Mouse (Mus musculus) heart, embryonic 15.5 days (tissue): ENCODE measurements at regions not wholly inside any gene's neighbourhood (a gene's known extent, or its start where the extent isn't known, plus 50 kb on each side); places are given as distances from the start of the nearest gene placed in this dataset.

Experiments
- ATAC-seq: fragments of 200-750 bp; cut with Nextera tagmentation; replicated peaks from 2 replicates; pipeline ENCODE4 v1.8.0; 2017; ENCODE audit warnings: low read depth, moderate TSS enrichment; ENCODE audit not compliant: insufficient number of reproducible peaks, insufficient read depth, low FRiP score
- H3K27ac ChIP-seq: fragments of 300-500 bp; sonication (generic); 2 replicates; pipeline ENCODE4 v1.5.1; 2015; ENCODE audit warnings: mild to moderate bottlenecking, inconsistent platforms
- H3K27me3 ChIP-seq: fragments of 300-500 bp; sonication (generic); 2 replicates; pipeline ENCODE4 v1.6.1; 2015; ENCODE audit warnings: inconsistent platforms
- H3K36me3 ChIP-seq: fragments of 300-500 bp; sonication (generic); 2 replicates; pipeline ENCODE4 v1.6.1; 2015; ENCODE audit warnings: mild to moderate bottlenecking, inconsistent platforms
- H3K4me1 ChIP-seq: fragments of 300-500 bp; sonication (generic); replicated peaks from 2 replicates; pipeline ENCODE4 v1.6.1; 2015; ENCODE audit warnings: inconsistent platforms
- H3K4me2 ChIP-seq: fragments of 300-500 bp; sonication (generic); 2 replicates; pipeline ENCODE4 v1.6.1; 2015; ENCODE audit warnings: inconsistent platforms, mild to moderate bottlenecking, moderate library complexity
- H3K4me3 ChIP-seq: fragments of 300-500 bp; sonication (generic); 2 replicates; pipeline ENCODE4 v1.5.1; 2015; ENCODE audit warnings: mild to moderate bottlenecking, inconsistent platforms
- H3K9ac ChIP-seq: fragments of 300-500 bp; sonication (generic); 2 replicates; pipeline ENCODE4 v1.6.1; 2015; ENCODE audit warnings: mild to moderate bottlenecking, inconsistent platforms
- H3K9me3 ChIP-seq: fragments of 300-500 bp; sonication (generic); replicated peaks from 2 replicates; pipeline ENCODE4 v1.6.1; 2016; ENCODE audit warnings: inconsistent platforms
- WGBS: fragments of 180-500 bp; shearing (Covaris S2); methylation state at CpG from one replicate; pipeline ENCODE4 v1.1.7; 2015; ENCODE audit warnings: mixed read lengths; 5-methylcytosine and 5-hydroxymethylcytosine counted together

GRCm38 (mm10) chr13:83979535-83979934 is 242.6 kb upstream of the Tmem161b start:
- no peak overlapping the region for H3K4me3 ChIP-seq
- no peak for ATAC-seq
- H3K36me3 ChIP-seq, result no peaks in the 10 kb centered on the region
- no peak overlapping the region for H3K9ac ChIP-seq
- H3K4me1 ChIP-seq, result no peaks in the 10 kb centered on the region
- H3K9me3 ChIP-seq, result no peaks in the 10 kb centered on the region
- no peak overlapping the region for H3K27ac ChIP-seq
- H3K27me3 ChIP-seq, result no peaks in the 10 kb centered on the region
- no peak overlapping the region for H3K4me2 ChIP-seq

GRCm38 (mm10) chr13:83984651-83985331 is 237.3 kb upstream of the Tmem161b start:
- H3K9ac ChIP-seq, result no peak overlapping the region
- H3K9me3 ChIP-seq, result no peaks in the 10 kb centered on the region
- H3K4me2 ChIP-seq, result no peak overlapping the region
- no peaks in the 10 kb centered on the region for H3K4me1 ChIP-seq
- H3K27ac ChIP-seq, result no peak overlapping the region
- ATAC-seq, result no peak
- 83% methylated on average over 10 of the region's 10 CpGs for WGBS
- H3K36me3 ChIP-seq, result no peaks in the 10 kb centered on the region
- H3K4me3 ChIP-seq, result no peak overlapping the region
- no peaks in the 10 kb centered on the region for H3K27me3 ChIP-seq

- ATAC-seq, result no peak
- no peak overlapping the region for H3K4me2 ChIP-seq
Measured at GRCm38 (mm10) chr13:83987746-83988423, 234.2 kb upstream of the Tmem161b start.

GRCm38 (mm10) chr13:83988517-83988916 is 233.6 kb upstream of the Tmem161b start:
- no peak for ATAC-seq
- no peaks in the 10 kb centered on the region for H3K9me3 ChIP-seq
- no peaks in the 10 kb centered on the region for H3K36me3 ChIP-seq

More at GRCm38 (mm10) chr13:83987746-83988423, 234.2 kb upstream of the Tmem161b start:
- no peaks in the 10 kb centered on the region for H3K9me3 ChIP-seq
- no peaks in the 10 kb centered on the region for H3K27me3 ChIP-seq
- no peaks in the 10 kb centered on the region for H3K4me1 ChIP-seq
- H3K36me3 ChIP-seq, result no peaks in the 10 kb centered on the region
- H3K9ac ChIP-seq, result no peak overlapping the region
- WGBS, result 61% methylated on average over 11 of the region's 11 CpGs
- H3K4me3 ChIP-seq, result no peak overlapping the region
- H3K27ac ChIP-seq, result no peak overlapping the region

GRCm38 (mm10) chr13:83997599-83998369 is 224.3 kb upstream of the Tmem161b start:
- 62% methylated on average over 12 of the region's 12 CpGs for WGBS

More at GRCm38 (mm10) chr13:83988517-83988916, 233.6 kb upstream of the Tmem161b start:
- H3K9ac ChIP-seq, result no peak overlapping the region
- no peak overlapping the region for H3K27ac ChIP-seq
- H3K4me2 ChIP-seq, result no peak overlapping the region
- H3K4me3 ChIP-seq, result no peak overlapping the region
- H3K27me3 ChIP-seq, result no peaks in the 10 kb centered on the region
- 60% methylated on average over 4 of the region's 4 CpGs for WGBS
- no peaks in the 10 kb centered on the region for H3K4me1 ChIP-seq

GRCm38 (mm10) chr13:84021771-84022170 is 200.3 kb upstream of the Tmem161b start:
- H3K4me1 ChIP-seq, result no peaks in the 10 kb centered on the region
- ATAC-seq, result no peak
- 80% methylated on average over 7 of the region's 7 CpGs for WGBS
- H3K36me3 ChIP-seq, result no peaks in the 10 kb centered on the region
- no peaks in the 10 kb centered on the region for H3K9me3 ChIP-seq
- H3K9ac ChIP-seq, result no peak overlapping the region
- H3K27me3 ChIP-seq, result no peaks in the 10 kb centered on the region
- H3K27ac ChIP-seq, result no peak overlapping the region
- no peak overlapping the region for H3K4me2 ChIP-seq
- H3K4me3 ChIP-seq, result no peak overlapping the region

More at GRCm38 (mm10) chr13:83997599-83998369, 224.3 kb upstream of the Tmem161b start:
- no peaks in the 10 kb centered on the region for H3K4me1 ChIP-seq
- H3K27me3 ChIP-seq, result no peaks in the 10 kb centered on the region
- H3K27ac ChIP-seq, result no peak overlapping the region
- no peaks in the 10 kb centered on the region for H3K36me3 ChIP-seq
- H3K9ac ChIP-seq, result no peak overlapping the region
- ATAC-seq, result no peak
- no peak overlapping the region for H3K4me3 ChIP-seq
- no peak overlapping the region for H3K4me2 ChIP-seq
- no peaks in the 10 kb centered on the region for H3K9me3 ChIP-seq

GRCm38 (mm10) chr13:84023021-84023420 is 199.1 kb upstream of the Tmem161b start:
- Histone ChIP-seq H3K4me2 (no peak overlapping the region), H3K27ac (no peak overlapping the region), H3K4me3 (no peak overlapping the region), H3K36me3 (no peaks in the 10 kb centered on the region), H3K27me3 (no peaks in the 10 kb centered on the region), H3K9ac (no peak overlapping the region), H3K4me1 (no peaks in the 10 kb centered on the region), H3K9me3 (no peaks in the 10 kb centered on the region)
- ATAC-seq, result no peak
- WGBS, result 91% methylated on average over 1 of the region's 1 CpGs

- 64% methylated on average over 5 of the region's 5 CpGs for WGBS
- Histone ChIP-seq H3K9me3 (no peaks in the 10 kb centered on the region), H3K36me3 (no peaks in the 10 kb centered on the region), H3K4me1 (no peaks in the 10 kb centered on the region), H3K4me2 (no peak overlapping the region), H3K27ac (no peak overlapping the region), H3K27me3 (no peaks in the 10 kb centered on the region), H3K4me3 (no peak overlapping the region), H3K9ac (no peak overlapping the region)
- no peak for ATAC-seq
Measured at GRCm38 (mm10) chr13:84023637-84024036, 198.5 kb upstream of the Tmem161b start.

GRCm38 (mm10) chr13:84025348-84025747 is 196.7 kb upstream of the Tmem161b start:
- H3K27me3 ChIP-seq, result no peaks in the 10 kb centered on the region
- no peak for ATAC-seq
- WGBS, result 78% methylated on average over 2 of the region's 2 CpGs
- H3K36me3 ChIP-seq, result no peaks in the 10 kb centered on the region
- no peak overlapping the region for H3K4me2 ChIP-seq
- H3K9ac ChIP-seq, result no peak overlapping the region
- no peak overlapping the region for H3K4me3 ChIP-seq
- no peaks in the 10 kb centered on the region for H3K4me1 ChIP-seq
- no peaks in the 10 kb centered on the region for H3K9me3 ChIP-seq
- H3K27ac ChIP-seq, result no peak overlapping the region

GRCm38 (mm10) chr13:84047736-84048135 is 174.4 kb upstream of the Tmem161b start:
- Histone ChIP-seq H3K36me3 (no peaks in the 10 kb centered on the region), H3K4me3 (no peak overlapping the region), H3K9me3 (no peaks in the 10 kb centered on the region), H3K27ac (no peak overlapping the region), H3K4me2 (no peak overlapping the region), H3K9ac (no peak overlapping the region), H3K27me3 (no peaks in the 10 kb centered on the region), H3K4me1 (no peaks in the 10 kb centered on the region)
- 77% methylated on average over 6 of the region's 6 CpGs for WGBS
- no peak for ATAC-seq

GRCm38 (mm10) chr13:84052221-84052620 is 169.9 kb upstream of the Tmem161b start:
- H3K36me3 ChIP-seq, result no peaks in the 10 kb centered on the region
- no peaks in the 10 kb centered on the region for H3K27me3 ChIP-seq
- whole genome bisulfite sequencing, result 58% methylated on average over 1 of the region's 1 CpGs
- no peaks in the 10 kb centered on the region for H3K9me3 ChIP-seq
- H3K4me1 ChIP-seq, result no peaks in the 10 kb centered on the region
- no peak overlapping the region for H3K27ac ChIP-seq
- H3K9ac ChIP-seq, result no peak overlapping the region
- no peak overlapping the region for H3K4me2 ChIP-seq
- no peak overlapping the region for H3K4me3 ChIP-seq
- ATAC-seq, result no peak
